ENCODE assay signal across 8 mouse cellular contexts in genomic region chr4:130036573-130037401, GRCm38 (mm10). TPM values are rescaled to one million over a fixed set of nuclear protein-coding genes. Genes with fewer than 3 reads are reported as not detected.
DNase-seq lines count a peak whose midpoint lies in the region; ATAC-seq and TF ChIP-seq lines count a peak whose summit lies in the region.

No protein-coding gene starts in this region.

- H3K4me2 ChIP-seq in hindbrain, postnatal 0 days (ENCODE audit: low read depth, low read length): no peak overlapping the region
- peak overlapping the region; percentile 49 for H3K4me2 ChIP-seq in limb, embryonic 13.5 days (replicated peaks)

- no peak for DNase-seq in cerebellum, postnatal 4 days (ENCODE audit: low spot score in 2 of 2)
- peak; percentile 71 to 76 for DNase-seq in cerebellum, postnatal 14 days
- DNase-seq in gastrocnemius, postnatal 10 days: peak; percentile 58
- DNase-seq in hindbrain, postnatal 0 days (ENCODE audit: low spot score): no peak
- peak; percentile 60 for DNase-seq in ovary, adult 18-20 months (ENCODE audit: low spot score)
- DNase-seq in thymus, adult 2 months: no peak

- H3K4me1 ChIP-seq in hindbrain, postnatal 0 days (ENCODE audit: insufficient read depth, low read length): peaks cover 8% of the 10 kb centered on the region; the same call in 1 of the 2 replicates
- H3K4me1 ChIP-seq in limb, embryonic 13.5 days: peaks cover 62% of the 10 kb centered on the region
- no peaks in the 10 kb centered on the region for H3K4me1 ChIP-seq in thymus, adult 2 months (replicated peaks; ENCODE audit: control insufficient read depth, insufficient read depth, low read length)

- H3K27ac ChIP-seq in hindbrain, postnatal 0 days: no peak overlapping the region
- H3K27ac ChIP-seq in limb, embryonic 13.5 days: peak overlapping the region; percentile 52; the same call in 1 of the 2 replicates
- H3K27ac ChIP-seq in thymus, adult 2 months (ENCODE audit: control insufficient read depth, insufficient read depth, low read length): no peak overlapping the region

- no peak for TF ChIP-seq CTCF in hindbrain, postnatal 0 days (IDR thresholded peaks at IDR 0.05; ENCODE audit: low read depth)
- TF ChIP-seq CTCF in thymus, adult 2 months (IDR thresholded peaks at IDR 0.05; ENCODE audit: borderline replicate concordance, control insufficient read depth, extremely low read depth, insufficient read depth, low read length, poor library complexity): no peak

- no peak overlapping the region for H3K4me3 ChIP-seq in hindbrain, postnatal 0 days (ENCODE audit: low read length)
- no peak overlapping the region for H3K4me3 ChIP-seq in limb, embryonic 13.5 days
- no peak overlapping the region for H3K4me3 ChIP-seq in thymus, adult 2 months (ENCODE audit: control insufficient read depth, insufficient read depth, low read length)

- peak; percentile 26; the same call in 1 of the 2 replicates for ATAC-seq in cerebellum, adult (ENCODE audit: insufficient number of reproducible peaks, low FRiP score, low TSS enrichment)
- peak; percentile 68 for ATAC-seq in hindbrain, postnatal 0 days
- ATAC-seq in limb, embryonic 13.5 days (ENCODE audit: low FRiP score, low read depth): peak; percentile 62

- no peaks in the 10 kb centered on the region for H3K27me3 ChIP-seq in hindbrain, postnatal 0 days (ENCODE audit: insufficient read depth, low read length)
- peaks cover 35% of the 10 kb centered on the region for H3K27me3 ChIP-seq in limb, embryonic 13.5 days
- H3K27me3 ChIP-seq in thymus, adult 2 months (ENCODE audit: control insufficient read depth, insufficient read depth, low read length): no peaks in the 10 kb centered on the region

- H3K9me3 ChIP-seq in hindbrain, postnatal 0 days (ENCODE audit: low read length): no peaks in the 10 kb centered on the region
- no peaks in the 10 kb centered on the region for H3K9me3 ChIP-seq in limb, embryonic 13.5 days

- H3K36me3 ChIP-seq in hindbrain, postnatal 0 days (ENCODE audit: insufficient read depth, low read length): no peaks in the 10 kb centered on the region
- no peaks in the 10 kb centered on the region for H3K36me3 ChIP-seq in limb, embryonic 13.5 days
- H3K36me3 ChIP-seq in thymus, adult 2 months (ENCODE audit: control insufficient read depth, insufficient read depth, low read length): no peaks in the 10 kb centered on the region

- H3K9ac ChIP-seq in hindbrain, postnatal 0 days (replicated peaks; ENCODE audit: low read length): no peak overlapping the region
- H3K9ac ChIP-seq in limb, embryonic 13.5 days: 0 out of 2 replicates have a peak overlapping the region, but pooled peaks have one; percentile 19

- no peak for TF ChIP-seq POLR2A in thymus, adult 2 months (IDR thresholded peaks at IDR 0.05; ENCODE audit: control insufficient read depth, extremely low read depth, insufficient read depth, low read length, poor library complexity)

- WGBS in hindbrain, postnatal 0 days: 20% methylated on average over 23 of the region's 23 CpGs
- 11% methylated on average over 23 of the region's 23 CpGs for WGBS in limb, embryonic 13.5 days
- 54% methylated on average over 23 of the region's 23 CpGs for WGBS in thymus, adult 2 months

RNA-seq across cellular contexts. Expression of gene Col16a1, which starts 10.9 kb away (rescaled TPM):
- 10 to 100 TPM; 61.7 to 92.4 TPM for total RNA-seq in gastrocnemius, postnatal 10 days (2021)
- total RNA-seq in hindbrain, postnatal 0 days (2014; rRNA removed): 19.9 and 21.5 TPM in 2 replicates
- 13.1 and 13.8 TPM in 2 replicates for polyA plus RNA-seq in hindbrain, postnatal 0 days (2015; fragmentation: Nextera tagmentation; extraction: Ambion mirVana)
- 64.6 and 65.8 TPM in 2 replicates for polyA plus RNA-seq in limb, embryonic 13.5 days (2015; fragmentation: Nextera tagmentation; extraction: Ambion mirVana)
- polyA plus RNA-seq in thymus, adult 2 months (2012; rRNA removed): 2.6 and 4.4 TPM in 2 replicates

RNA-seq across cellular contexts. Expression of gene Adgrb2, which starts 52.1 kb away (rescaled TPM):
- total RNA-seq in gastrocnemius, postnatal 10 days (2021): 1 to 10 TPM; 2.5 to 2.6 TPM
- 306 and 313 TPM in 2 replicates for total RNA-seq in hindbrain, postnatal 0 days (2014; rRNA removed)
- 14.3 and 15.9 TPM in 2 replicates for polyA plus RNA-seq in hindbrain, postnatal 0 days (2015; fragmentation: Nextera tagmentation; extraction: Ambion mirVana)
- polyA plus RNA-seq in limb, embryonic 13.5 days (2015; fragmentation: Nextera tagmentation; extraction: Ambion mirVana): 4.0 and 4.8 TPM in 2 replicates
- polyA plus RNA-seq in thymus, adult 2 months (2012; rRNA removed): 5.8 and 6.7 TPM in 2 replicates

Comparison
In these comparisons a context has a peak if more than half of its experiments do, and no peak if none do; other contexts are left out.
1. DNase-seq: peak in cerebellum, postnatal 14 days (2 of 2), gastrocnemius, postnatal 10 days (single experiment) and ovary, adult 18-20 months (single experiment); none in cerebellum, postnatal 4 days (0 of 2), hindbrain, postnatal 0 days (single experiment) and thymus, adult 2 months (single experiment).
2. Peak in every context shown above with its lines, with median percentiles within 50 percentile points of each other: ATAC-seq.